Mouse (Mus musculus): ENCODE data around the gene Myo9b.

DNA sequence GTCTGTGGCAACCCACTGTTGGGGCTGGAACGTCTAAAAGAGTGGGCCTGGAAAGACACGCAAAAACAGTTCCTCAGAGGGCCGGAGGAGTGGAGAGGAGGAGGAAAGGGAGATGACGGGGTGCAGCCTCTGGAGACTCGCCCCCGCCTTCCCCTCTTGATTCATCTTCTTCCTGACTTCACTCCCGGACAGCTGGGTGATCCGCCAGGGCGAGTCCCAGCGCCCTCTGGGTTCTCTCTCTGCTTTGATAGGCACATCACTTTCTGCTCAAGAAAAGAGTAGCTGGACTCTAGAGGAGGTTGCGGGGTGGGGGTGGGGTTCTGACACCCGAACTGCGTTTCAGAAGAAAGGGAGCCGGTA lies 617 bp downstream of the Myo9b start:
- TF ChIP-seq CTCF (IDR thresholded peaks at IDR 0.05; ENCODE audit: low read depth) (peak; percentile 14; the same call in 1 of the 2 replicates), EP300 (optimal IDR thresholded peaks at IDR 0.05) (no peak)
